Mouse (Mus musculus): Measurements from ENCODE around the gene Mansc4.
A peak's percentile ranks its signal among the peaks of the same experiment; 100 is the strongest.

Gene Mansc4

DNA sequence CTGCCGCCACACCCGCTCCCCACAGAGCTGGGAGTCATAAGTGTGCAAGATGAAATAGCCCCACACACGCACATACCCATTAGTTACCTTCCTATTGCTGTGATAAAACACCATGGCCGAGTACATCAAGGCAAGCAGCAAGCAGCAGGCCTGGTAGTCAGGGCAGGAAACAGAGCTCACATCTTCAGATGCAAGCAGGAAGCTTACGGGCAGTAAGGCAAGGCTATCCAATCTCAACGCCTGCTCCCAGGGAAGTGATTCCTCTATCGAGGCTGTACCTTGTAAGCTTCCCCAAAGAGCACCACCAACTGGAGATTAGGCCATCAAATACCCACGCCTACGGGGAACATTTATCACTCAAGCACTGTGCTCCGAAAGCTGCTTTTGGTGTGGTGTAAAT, 6.9 kb downstream of the Mansc4 start:
- DNase-seq (ENCODE audit: low spot score), result no peak

DNA sequence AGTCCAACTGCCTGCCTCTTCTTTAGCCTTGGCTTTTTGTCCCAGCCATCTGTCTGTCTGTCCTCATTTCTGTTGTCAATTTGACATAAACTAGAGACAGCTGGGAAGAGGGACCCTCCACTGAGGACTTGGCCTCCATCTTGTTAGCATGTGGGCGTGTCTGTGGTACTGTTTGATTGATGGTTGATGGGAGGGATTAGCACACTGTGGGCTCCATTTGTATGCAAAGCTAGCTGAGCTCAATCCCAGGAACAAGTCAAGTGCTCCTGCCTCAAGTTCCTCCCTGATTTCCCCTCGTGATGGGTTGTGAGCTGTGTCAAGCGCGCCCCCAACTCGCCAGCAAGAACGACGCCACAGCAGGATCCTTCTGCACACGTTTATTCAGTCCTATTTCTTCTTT, 10.0 kb downstream of the Mansc4 start:
- no peak for DNase-seq (ENCODE audit: low spot score)

DNA sequence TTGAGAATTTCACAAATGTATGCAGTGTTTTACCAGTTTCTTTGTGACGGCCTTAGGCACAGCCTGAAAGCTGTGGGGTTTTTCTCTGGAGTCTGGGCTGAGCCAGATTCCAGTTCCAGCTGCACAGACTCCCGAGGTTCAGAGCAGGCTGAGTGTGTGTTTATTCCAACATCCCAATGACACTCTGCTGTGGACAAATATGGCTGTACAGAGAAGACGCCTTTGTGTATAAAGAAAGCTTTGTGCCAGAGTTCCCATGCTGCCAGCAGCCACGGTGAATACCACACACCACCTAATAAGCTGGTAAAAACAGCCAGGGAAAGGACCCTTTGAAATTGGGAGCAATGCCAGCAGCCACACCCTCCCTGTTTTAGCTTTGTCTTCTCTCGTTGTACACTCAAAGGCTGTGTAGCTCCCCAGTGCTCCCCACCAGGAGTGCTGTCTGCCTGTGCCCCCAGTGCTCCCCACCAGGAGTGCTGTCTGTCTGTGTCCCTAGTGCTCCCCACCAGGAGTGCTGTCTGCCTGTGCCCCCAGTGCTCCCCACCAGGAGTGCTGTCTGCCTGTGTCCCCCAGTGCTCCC, 10.9 kb downstream of the Mansc4 start:
- no peak for DNase-seq (ENCODE audit: low spot score)

DNA sequence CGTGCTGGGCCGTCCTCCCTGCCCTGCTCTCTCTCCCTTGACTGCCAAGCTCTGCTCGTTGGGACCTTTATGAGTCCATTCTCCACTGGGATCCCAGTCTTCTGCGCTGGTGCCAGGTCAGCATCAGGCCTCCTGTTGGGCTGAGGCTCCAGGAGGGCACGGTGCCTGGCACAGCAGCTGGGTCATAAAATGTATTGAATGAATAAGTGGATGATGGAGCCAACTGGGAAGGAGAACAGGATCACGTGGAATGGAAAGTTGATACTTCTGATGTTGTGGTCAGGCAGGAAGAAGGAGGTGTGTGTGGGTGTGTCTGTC, 21.9 kb downstream of the Mansc4 start:
- DNase-seq (ENCODE audit: low spot score), result no peak

DNA sequence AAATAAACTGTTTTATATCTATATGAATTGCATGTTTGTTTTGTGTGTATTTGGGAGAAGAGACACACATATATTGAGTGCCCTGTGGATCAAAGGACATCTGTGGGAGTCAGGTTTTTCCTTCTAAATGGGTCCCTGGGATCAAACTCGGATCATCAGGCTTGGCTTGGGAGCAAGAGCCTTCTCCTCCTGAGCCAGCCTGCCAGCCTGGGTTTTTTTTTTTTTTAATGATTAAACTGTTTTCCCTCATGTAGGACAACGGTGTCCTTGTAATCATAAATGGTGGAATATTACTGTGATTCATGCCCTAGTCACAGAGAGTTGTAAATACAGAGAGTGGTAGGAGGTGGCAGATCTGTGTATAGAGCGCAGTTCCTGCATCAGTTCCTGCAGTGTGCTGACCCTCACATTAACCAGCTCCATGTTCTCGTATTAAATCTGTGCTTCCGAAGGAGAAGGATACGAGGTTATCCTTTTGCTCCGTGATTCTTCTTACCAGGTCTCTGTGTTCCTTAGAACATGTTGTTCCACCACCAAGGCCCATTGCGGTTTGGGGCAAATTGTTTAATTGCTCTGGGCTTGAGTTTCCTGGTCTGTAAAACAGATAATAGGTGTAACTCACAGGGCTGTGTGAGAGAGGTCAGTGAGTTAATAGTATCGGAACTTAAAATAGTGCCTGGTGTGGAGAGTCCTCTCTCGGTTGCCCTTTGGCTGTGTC, 22.4 kb downstream of the Mansc4 start:
- no peak for DNase-seq (ENCODE audit: low spot score)

DNA sequence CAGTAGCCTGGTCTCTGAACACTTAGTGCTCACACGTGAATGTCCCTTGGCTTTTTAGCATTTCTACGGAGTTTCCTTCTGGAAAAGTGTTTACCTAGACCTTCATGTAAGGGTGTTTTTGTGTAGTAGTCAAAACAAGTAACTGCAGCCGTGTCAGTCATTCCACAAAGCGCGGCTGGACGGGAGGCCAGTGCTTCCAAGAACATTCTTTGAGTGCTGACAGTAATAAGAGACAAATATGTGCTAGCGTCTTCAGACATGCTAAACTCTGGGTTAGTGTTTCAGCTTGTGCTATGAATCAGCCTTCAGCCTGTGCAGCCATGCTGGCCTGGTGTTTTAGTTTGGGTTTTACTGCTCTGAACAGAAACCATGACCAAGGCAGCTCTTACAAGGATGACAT, 24.1 kb downstream of the Mansc4 start:
- no peak for DNase-seq (ENCODE audit: low spot score)

DNA sequence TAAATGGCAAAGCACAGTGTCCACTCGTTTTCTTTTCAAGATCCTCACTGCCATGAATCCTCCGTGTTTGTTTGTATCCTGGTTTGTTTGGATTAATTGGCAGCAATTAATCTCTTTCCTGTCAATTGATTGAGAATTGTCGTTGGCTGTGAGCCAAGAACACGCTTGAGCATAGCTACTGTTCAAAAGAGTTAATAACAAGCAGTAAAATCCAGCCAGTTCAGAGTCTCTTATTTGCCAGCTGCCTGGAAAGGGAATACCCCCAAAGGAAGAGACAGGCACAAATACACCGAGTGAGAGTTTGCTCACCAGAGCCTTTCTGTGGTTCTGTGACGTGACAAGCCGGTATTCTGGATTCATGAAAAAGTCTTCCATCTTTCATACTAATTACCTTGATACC, 24.8 kb downstream of the Mansc4 start:
- no peak for DNase-seq (ENCODE audit: low spot score)

DNA sequence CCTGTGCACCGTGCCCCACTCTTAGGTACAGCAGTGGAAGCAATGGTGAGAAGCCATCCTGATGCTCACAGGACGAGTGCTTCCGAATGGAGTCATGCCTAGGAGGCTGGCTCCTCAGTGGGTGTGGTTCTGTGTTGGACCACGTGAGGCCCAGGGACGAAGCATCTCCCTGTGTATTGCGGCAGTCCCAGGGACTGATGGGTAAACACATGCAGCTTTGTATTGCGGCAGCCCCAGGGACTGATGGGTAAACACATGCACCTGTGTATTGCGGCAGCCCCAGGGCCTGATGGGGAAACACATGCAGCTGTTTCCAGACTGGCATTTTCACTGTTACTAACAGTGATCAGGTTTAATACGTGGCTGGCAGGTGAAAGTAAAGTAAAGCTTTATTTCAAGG, 25.2 kb downstream of the Mansc4 start:
- no peak for DNase-seq (ENCODE audit: low spot score)

DNA sequence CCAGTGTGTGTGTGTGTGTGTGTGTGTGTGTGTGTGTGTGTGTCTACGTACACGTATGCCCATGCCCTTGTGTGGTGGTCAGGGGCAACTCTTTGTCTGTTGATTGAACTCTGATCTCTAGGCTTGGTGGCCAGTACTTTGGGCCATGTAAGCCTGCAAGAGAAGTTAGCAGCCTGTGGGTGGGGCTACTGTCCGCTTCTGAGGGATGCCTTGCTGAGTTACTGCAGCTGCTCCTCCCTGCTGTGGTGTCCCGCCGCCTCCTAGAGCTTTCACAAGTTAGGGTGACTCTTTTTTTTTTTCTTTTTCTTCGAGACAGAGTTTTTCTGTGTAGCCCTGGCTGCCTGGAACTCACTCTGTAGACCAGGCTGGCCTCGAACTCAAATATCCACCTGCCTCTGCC, 27.5 kb downstream of the Mansc4 start:
- no peak for DNase-seq (ENCODE audit: low spot score)

DNA sequence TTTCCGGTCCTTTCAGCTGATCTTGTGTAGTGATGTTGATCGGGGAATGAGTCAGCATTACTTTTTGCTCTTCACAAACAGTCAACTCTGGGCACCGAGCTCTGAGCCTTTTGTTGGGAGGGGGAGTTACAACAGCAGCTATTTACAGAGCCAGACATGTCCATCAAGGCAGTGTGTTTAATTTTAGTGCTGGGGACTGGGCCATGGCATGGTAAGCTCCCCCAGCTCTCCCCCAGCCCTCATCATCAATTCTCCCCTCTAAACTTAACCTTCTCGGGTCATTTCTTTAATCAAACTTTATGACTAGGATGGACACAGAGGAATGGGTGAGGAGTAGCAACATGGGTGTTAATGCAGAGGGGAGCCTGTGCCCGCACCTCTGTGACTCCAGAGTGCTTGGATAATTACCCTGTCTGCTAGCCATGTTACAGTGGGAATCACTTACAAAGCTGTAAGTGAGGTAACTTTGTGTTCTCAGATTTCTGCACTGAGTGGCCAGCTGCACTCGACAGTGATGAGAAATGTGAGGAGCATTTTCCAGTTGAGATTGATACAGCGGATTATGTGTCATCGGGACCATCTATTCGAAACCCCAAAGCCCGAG, 31.4 kb downstream of the Mansc4 start:
- DNase-seq (ENCODE audit: low spot score), result no peak

DNA sequence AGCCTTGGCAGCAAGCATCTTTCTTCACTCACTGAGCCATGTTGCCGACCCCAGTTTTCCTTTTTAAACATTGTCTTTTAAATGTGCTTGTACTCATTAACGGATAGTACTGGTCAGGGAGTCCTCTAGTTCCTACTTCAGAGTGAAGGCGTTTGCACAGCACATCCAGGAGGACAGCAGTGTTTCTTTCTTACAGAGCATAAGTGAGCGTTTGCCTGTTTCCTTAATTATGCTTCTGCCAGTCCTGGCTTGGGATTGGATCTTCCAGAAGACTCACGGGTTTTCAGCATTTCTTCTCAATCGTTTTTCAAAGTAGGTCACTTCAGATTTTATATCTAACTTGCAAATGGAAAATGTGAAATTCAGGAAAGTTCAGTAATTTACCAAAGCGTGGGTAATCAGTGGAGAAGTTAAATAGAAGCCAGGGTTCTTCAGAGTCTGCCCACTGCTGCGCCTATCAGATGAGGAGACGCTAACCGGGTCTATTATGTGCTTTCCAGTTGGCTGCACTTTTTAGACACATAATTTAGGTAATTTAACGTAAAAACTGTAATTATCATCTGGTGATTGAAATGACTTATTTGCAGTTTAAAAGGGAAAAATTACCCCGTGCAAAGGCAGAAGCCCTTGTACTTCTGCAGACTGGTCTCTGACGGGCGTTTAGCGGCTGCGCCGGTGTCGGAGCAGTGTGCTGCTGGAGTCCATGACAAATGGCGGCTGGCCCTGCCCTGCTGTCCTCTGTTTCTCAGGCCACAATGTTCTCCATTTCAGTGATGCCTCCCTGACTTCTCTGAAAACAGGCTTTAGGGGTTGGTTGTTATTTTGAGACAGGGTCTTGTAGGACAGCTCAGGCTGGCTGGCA, 32.8 kb downstream of the Mansc4 start:
- DNase-seq (ENCODE audit: low spot score), result no peak

DNA sequence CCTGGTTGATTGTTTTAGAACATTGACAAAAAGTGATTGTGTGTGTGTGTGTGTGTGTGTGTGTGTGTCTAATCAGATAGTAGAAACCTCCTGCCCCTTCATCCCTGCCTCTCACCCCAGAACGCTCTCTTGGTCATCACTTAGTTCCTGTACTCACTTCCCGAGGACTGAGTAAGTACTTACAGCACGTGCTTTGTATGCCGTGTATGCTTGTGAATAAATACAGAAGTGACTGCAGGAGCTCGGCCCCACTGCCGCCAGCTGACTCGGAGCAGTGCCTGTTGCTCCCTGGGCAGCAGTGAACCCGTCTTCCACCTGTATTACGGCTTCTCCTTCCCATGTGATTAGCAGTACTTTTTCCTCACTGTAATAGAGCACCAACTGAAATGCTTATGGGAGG, 34.4 kb downstream of the Mansc4 start:
- DNase-seq (ENCODE audit: low spot score), result no peak

DNA sequence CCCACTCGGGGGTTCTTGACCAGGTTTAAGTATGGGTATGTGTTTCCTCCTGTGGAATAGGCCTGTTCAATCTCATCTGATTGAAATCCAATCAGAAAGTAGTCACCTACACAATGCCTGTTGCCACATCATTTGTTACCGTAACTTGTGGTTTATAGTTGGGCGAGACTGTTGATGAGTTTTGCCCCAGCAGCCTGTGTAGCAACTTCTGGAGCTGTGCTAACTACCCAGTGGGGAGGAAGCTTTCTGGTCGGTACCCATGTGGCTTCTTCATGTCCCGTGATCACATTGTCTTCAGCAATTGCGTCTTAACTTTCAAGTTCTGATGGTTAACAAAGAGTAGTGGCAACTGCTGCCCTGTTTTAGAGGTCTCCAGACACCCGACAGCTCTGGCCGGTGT, 35.2 kb downstream of the Mansc4 start:
- no peak for DNase-seq (ENCODE audit: low spot score)

DNA sequence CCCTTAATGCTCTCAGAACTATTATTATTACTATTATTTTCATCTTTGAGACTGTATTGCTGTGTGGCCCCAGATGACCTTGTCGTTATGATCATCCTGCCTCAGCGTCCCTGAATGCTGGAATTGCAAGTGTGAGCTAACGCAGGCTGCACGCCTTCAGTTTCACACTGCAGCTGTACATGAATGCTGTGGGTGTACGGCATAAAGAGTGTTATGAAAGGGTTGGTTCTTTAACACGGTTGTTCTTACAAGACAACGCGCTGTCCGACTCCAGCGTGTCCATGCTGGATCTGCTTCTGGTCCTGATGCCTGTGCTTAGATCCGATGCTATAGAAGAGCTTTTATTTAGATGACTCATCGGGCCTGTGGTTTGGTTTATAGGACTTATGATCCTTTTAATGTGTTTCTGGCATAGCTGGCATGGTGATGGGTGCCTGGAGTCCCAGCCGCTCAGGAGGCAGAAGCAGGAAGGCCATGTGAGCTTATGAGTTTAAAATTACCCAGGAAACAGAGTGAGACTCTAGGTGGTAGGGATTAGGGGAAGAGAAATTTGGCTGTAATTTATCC, 37.5 kb downstream of the Mansc4 start:
- DNase-seq (ENCODE audit: low spot score), result no peak

DNA sequence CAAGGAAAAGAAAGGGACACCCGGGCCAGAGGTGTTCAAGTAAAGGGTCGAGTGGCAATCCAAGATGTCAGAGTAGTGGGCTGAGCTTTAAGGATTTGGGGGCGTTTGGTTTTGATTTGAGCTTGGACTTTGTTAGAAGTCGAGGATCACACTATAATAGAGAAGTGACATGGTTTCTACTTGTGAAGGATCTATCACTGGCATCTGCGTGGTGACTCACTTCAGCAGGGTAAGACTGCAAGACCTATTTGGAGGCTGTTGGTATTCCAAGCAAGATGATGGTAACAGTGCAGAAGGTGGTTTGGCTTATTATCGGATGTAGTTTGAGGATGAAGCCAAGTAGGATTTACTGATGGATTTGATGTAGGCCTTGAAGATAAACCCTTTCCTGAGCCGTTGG, 43.2 kb downstream of the Mansc4 start:
- DNase-seq (ENCODE audit: low spot score), result no peak

DNA sequence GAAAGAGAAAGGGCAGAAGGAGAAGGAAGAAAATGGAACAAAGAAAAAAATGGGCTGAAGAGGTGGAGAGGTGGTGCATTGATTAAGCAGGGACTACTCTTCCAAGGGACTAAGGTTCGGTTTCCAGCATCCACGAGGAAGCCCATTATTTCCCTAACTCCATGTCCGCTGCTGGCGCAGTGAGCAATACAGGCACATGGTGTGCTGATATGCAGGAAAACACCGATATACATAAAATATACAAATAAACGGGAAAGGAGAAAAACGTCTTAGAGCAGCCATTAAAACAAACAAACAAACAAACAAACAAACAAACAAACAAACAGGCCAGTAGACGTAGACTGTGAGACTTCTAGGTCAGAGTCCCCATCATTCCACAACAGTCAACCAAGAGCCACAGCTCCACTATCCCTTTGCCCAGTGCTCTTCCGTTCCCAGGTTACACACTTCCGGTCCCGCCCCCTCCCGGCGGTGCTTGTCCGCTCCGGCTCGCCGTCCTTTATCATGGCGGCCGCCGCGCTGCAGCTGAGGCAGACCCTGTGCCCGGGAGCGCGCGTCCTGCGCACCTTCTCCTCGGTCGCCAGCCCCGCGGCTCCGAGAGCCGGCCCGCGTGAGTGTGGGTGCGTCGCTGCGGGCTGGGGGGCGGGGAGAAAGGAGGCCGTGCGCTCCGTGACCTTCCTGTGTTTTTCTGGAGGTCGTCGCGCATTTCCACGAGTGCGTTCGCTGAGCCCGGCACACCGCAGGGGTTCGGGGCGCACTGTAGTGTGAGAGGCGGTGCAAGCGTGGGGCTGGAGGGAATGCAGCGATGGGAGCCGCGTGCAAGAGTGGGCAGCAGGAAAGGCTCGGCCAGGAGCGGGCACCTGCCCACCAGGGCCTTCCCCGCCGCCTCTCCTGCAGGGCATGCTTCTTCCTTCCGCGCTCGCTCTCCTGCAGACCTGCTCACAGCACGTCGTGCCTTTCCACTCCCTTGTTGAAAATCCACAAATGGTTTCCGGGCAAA, 44.2 kb downstream of the Mansc4 start, which contains the start of gene Mrps35:
TSS of gene Mrps35 (plus strand) at position 474 of the 1,000 bp plus-strand sequence.
- DNase-seq (ENCODE audit: low spot score), result peak; percentile 91

DNA sequence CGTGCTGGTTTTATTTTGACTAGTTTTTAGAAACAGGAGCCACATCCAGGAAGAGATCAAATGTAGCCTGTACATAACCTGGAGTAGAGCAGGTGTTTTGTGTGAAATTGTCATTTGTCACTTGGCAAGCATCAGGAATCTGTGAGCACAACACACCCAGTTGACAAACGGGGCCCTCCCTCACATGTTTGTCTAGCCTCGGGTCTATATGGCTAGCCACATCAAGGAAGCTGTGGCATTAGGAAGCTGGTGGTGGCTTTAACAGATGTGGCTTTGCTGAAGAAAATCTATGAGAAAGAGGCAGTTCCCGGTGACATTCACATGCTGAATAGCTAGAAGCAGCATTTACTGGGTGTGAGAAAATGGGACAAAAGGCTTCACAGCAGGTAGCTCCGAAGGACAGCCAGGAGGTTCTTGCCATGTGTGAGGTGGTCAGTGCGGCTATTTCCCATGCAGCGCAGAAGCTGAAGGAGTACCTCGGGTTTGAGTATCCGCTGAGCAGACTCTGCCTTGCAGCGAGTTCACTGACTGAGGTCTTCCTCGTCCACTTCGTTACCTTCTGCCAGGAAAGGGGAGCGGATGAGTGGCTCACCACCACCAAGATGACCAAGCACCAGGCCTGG, 54.4 kb downstream of the Mansc4 start, which contains the start of gene Rep15:
TSS of gene Rep15 (plus strand) at position 282 of the 623 bp plus-strand sequence.
- DNase-seq (ENCODE audit: low spot score), result no peak

DNA sequence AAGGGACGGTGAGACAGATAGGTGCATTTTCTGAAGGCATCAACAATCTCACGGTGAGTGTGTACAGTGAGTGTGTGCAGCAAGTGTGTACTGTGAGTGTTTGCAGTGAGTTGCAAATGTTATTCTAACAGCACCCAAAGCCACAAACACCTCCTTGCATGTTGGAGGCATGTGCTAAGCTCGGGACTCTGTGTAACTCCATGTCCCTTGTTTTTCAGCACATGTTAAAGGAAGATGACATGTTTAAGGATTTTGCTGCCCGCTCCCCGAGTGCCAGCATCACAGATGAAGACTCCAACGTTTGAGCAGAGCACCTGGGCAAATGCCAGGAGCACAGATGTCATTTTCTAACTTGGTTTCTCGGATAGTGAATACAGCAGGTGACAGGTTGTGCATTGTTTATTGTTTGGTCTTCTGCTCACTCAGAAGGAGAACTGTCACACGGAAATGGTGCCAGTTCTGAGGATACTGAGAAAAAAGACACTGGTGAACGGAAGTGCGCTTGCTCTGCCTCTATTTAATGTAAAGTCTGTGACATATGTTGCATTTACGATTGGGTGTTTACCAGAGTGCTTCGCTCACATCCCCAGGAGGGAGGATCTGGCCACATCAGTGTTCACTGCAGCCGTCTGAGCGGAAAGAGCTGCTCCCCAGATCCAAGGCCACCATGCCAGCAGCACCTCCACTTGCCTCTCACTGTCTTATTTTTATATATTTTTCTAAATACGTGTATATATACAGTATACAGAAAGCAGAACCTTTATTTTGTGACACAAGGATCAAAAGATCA, 56.5 kb downstream of the Mansc4 start:
- no peak for DNase-seq (ENCODE audit: low spot score)

DNA sequence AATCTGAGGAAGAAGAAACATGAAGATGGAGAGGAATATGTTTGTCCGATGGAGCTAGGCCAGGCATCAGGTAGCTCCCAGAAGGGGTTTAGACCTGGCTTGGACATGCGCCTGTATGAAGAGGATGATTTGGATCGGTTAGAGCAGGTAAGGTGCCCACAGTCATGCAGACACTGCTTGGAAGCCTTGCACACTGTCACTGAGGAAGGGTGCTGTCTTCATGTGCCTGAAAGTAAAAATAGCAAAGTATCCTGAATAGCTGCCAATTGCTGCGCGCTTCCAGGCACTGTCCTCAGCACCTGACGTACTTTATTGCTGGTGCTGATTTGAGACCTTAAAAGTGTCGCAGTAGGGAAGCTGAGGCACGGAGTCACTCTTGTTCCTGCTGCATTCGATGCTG, 57.2 kb downstream of the Mansc4 start:
- no peak for DNase-seq (ENCODE audit: low spot score)

DNA sequence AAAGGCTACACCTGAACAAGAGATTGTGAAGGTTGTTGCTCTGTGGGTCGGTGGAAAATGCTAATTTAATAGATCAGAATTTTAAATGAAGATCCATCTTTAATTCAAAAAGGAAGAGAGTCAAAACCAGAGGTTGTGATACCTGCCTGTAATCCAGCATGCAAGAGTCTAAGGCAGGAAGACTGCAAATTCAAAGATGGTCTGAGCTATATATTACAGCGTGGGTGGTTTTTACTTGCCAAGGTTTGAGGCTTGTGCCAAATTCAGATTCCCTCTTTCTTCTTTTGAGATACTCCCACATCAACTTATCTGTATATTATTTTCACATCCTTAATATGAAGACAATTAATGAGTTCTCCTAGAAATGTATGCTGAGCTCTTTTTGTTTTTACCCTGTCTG, 58.4 kb downstream of the Mansc4 start:
- no peak for DNase-seq (ENCODE audit: low spot score)

Measured in layer of hippocampus, adult 11-12 months (tissue).